Mouse (Mus musculus): Measurements from ENCODE around the gene Il16.

GRCm38 (mm10) chr7:83746107-83746687 is 671 bp upstream of the Il16 start:
- TF ChIP-seq EP300 (IDR thresholded peaks at IDR 0.05; ENCODE audit: insufficient read depth, low read depth, low read length) (no peak), CTCF (IDR thresholded peaks at IDR 0.05; ENCODE audit: low read depth, low read length) (no peak), POLR2A (IDR thresholded peaks at IDR 0.05; ENCODE audit: insufficient read depth, low read length) (no peak)
